Mouse (Mus musculus) heart, embryonic 11.5 days (tissue): ENCODE results near the gene Sigirr. TPM values are rescaled to one million over a fixed set of nuclear protein-coding genes. Genes with fewer than 3 reads are reported as not detected.

ENCODE experiments used
- ATAC-seq: fragments of 200-750 bp; cut with Nextera tagmentation; replicated peaks from 2 replicates; pipeline ENCODE4 v1.8.0; 2017; ENCODE audit warnings: moderate library complexity; ENCODE audit not compliant: insufficient number of reproducible peaks, low FRiP score, low TSS enrichment
- H3K27ac ChIP-seq: fragments of 300-500 bp; sonication (generic); 2 replicates; pipeline ENCODE4 v1.5.1; 2014; ENCODE audit warnings: mild to moderate bottlenecking, low read depth, low read length
- H3K27me3 ChIP-seq: fragments of 300-500 bp; sonication (generic); 2 replicates; pipeline ENCODE4 v1.6.1; 2014; ENCODE audit warnings: mild to moderate bottlenecking, low read length, mixed read lengths; ENCODE audit not compliant: control insufficient read depth, insufficient read depth
- H3K36me3 ChIP-seq: fragments of 300-500 bp; sonication (generic); 2 replicates; pipeline ENCODE4 v1.6.1; 2014; ENCODE audit warnings: mild to moderate bottlenecking, low read length, moderate library complexity, mixed read lengths; ENCODE audit not compliant: control insufficient read depth, insufficient read depth
- H3K4me1 ChIP-seq: fragments of 300-500 bp; sonication (generic); 2 replicates; pipeline ENCODE4 v1.6.1; 2014; ENCODE audit warnings: low read length; ENCODE audit not compliant: control insufficient read depth, insufficient read depth
- H3K4me2 ChIP-seq: fragments of 300-500 bp; sonication (generic); 2 replicates; pipeline ENCODE4 v1.6.1; 2014; ENCODE audit warnings: mild to moderate bottlenecking, moderate library complexity
- H3K4me3 ChIP-seq: fragments of 300-500 bp; sonication (generic); 2 replicates; pipeline ENCODE4 v1.5.1; 2014; ENCODE audit warnings: low read depth, low read length
- H3K9ac ChIP-seq: fragments of 300-500 bp; sonication (generic); 2 replicates; pipeline ENCODE4 v1.6.1; 2014; ENCODE audit warnings: mild to moderate bottlenecking, low read depth, low read length, moderate library complexity
- H3K9me3 ChIP-seq: fragments of 300-500 bp; sonication (generic); replicated peaks from 2 replicates; pipeline ENCODE4 v1.6.1; 2016; ENCODE audit warnings: low read length; ENCODE audit not compliant: control insufficient read depth
- WGBS: fragments of 180-500 bp; shearing (Covaris S2); extraction: QIAGEN DNeasy Blood & Tissue Kit; methylation state at CpG from one replicate; pipeline ENCODE4 v1.1.7; 2014; ENCODE audit not compliant: insufficient replicate concordance; 5-methylcytosine and 5-hydroxymethylcytosine counted together
- polyA plus RNA-seq: library from polyadenylated mRNA; unstranded; fragments of >200 nt; fragmentation: Nextera tagmentation; extraction: Ambion mirVana; gene quantifications from 2 replicates; pipeline ENCODE4 v1.2.1, GENCODE M21; 2014

The Sigirr gene
- polyA plus RNA-seq, 1 experiment from 2014 or later: 2.3 TPM

DNA sequence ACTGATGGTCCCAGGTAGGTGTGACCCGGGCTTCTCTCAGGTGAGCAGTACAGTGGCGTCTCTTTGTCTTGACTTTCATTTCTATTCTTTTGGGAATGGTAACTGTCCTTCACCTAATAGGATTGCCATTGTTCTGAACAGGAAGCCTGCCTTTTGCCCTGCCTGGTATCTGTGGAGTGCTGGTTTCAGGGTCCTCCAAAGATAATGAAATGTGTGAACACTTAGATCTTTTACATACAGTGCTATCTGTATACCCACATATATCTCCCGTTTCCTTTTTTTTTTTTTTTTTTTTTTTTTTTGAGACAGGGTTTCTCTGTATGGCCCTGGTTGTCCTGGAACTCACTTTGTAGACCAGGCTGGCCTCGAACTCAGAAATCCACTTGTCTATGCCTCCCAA is 41.0 kb upstream of the Sigirr start:
- Histone ChIP-seq H3K27me3 (no peaks in the 10 kb centered on the region), H3K9ac (no peak overlapping the region), H3K9me3 (no peaks in the 10 kb centered on the region), H3K4me3 (no peak overlapping the region), H3K36me3 (peaks cover 12% of the 10 kb centered on the region), H3K27ac (no peak overlapping the region), H3K4me1 (no peaks in the 10 kb centered on the region; the same call in 1 of the 2 replicates), H3K4me2 (no peak overlapping the region)
- ATAC-seq: no peak
- 77% methylated on average over 4 of the region's 4 CpGs for WGBS

GRCm38 (mm10) chr7:141131904-141132755 is 31.8 kb upstream of the Sigirr start:
- Histone ChIP-seq H3K36me3 (peaks cover 11% of the 10 kb centered on the region), H3K4me2 (peak overlapping the region; percentile 93), H3K27ac (peak overlapping the region; percentile 83), H3K27me3 (no peaks in the 10 kb centered on the region), H3K9me3 (no peaks in the 10 kb centered on the region), H3K9ac (peak overlapping the region; percentile 92), H3K4me1 (peaks cover 6% of the 10 kb centered on the region), H3K4me3 (peak overlapping the region; percentile 89)
- ATAC-seq: peak; percentile 61
- 53% methylated on average over 12 of the region's 12 CpGs for WGBS

- ATAC-seq: peak; percentile 98
- Histone ChIP-seq H3K9ac (peak overlapping the region; percentile 92), H3K27me3 (no peaks in the 10 kb centered on the region), H3K9me3 (no peaks in the 10 kb centered on the region), H3K4me3 (peak overlapping the region; percentile 89), H3K4me2 (peak overlapping the region; percentile 93), H3K36me3 (peaks cover 5% of the 10 kb centered on the region), H3K4me1 (peaks cover 6% of the 10 kb centered on the region), H3K27ac (peak overlapping the region; percentile 83)
- WGBS: under 1% methylated on average over 59 of the region's 59 CpGs
Observed at GRCm38 (mm10) chr7:141131024-141131820, 30.9 kb upstream of the Sigirr start.

- Histone ChIP-seq H3K9ac (peak overlapping the region; percentile 79), H3K4me1 (no peaks in the 10 kb centered on the region), H3K9me3 (no peaks in the 10 kb centered on the region), H3K36me3 (no peaks in the 10 kb centered on the region), H3K27ac (peak overlapping the region; percentile 93), H3K27me3 (no peaks in the 10 kb centered on the region), H3K4me2 (peak overlapping the region; percentile 73), H3K4me3 (peak overlapping the region; percentile 60)
- 1% methylated on average over 15 of the region's 15 CpGs for WGBS
- ATAC-seq: peak; percentile 0; the same call in 1 of the 2 replicates
Observed at GRCm38 (mm10) chr7:141123517-141123856, 23.1 kb upstream of the Sigirr start.

DNA sequence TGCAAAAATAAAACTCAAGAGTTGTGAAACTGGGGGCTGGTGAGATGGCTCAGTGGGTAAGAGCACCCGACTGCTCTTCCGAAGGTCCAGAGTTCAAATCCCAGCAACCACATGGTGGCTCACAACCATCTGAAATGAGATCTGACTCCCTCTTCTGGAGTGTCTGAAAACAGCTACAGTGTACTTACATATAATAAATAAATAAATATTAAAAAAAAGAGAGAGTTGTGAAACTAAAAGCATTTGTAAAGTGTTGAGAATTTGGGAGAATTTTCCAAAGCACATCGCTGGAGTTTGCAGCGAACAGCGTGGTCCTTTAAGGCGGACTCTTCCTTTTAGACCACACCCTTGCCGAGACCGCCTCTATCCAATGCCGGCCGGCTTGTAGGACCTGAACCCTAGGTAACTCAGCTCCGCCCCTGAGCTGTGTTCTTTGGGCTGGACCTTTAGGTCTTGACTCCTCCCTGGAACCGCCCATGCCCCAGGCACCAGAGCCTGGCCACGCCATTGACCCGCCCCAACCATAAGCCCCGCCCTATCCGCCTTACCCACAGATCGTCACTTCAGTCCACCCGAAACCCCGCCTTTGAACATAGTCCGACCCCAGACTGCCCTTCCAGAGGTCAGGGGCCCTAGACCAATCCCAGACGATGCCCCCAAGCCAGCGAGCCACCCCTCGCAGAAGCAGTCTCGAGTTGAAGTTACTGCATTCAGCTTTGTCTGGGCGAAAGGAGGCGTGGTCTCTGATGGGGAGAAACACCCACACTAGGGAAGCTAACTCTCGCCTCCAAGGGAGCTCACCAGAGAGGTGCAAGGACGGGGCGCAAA is 22.5 kb upstream of the Sigirr start:
- no peaks in the 10 kb centered on the region for H3K36me3 ChIP-seq
- peak overlapping the region; percentile 60 for H3K4me3 ChIP-seq
- H3K27me3 ChIP-seq: peaks cover 3% of the 10 kb centered on the region; the same call in 1 of the 2 replicates
- peak; percentile 99 for ATAC-seq
- peak overlapping the region; percentile 93 for H3K27ac ChIP-seq
- H3K9ac ChIP-seq: peak overlapping the region; percentile 79
- peak overlapping the region; percentile 73 for H3K4me2 ChIP-seq
- no peaks in the 10 kb centered on the region for H3K4me1 ChIP-seq
- no peaks in the 10 kb centered on the region for H3K9me3 ChIP-seq
- WGBS: 2% methylated on average over 29 of the region's 29 CpGs

GRCm38 (mm10) chr7:141122245-141122644 is 21.9 kb upstream of the Sigirr start, which contains the start of gene Ptdss2:
TSS of gene Ptdss2 (plus strand) at chr7:141122382.
- Histone ChIP-seq H3K4me1 (no peaks in the 10 kb centered on the region), H3K27ac (peak within 1 kb of the TSS; percentile 93)
- 37% methylated on average over 14 of the region's 14 CpGs for WGBS

DNA sequence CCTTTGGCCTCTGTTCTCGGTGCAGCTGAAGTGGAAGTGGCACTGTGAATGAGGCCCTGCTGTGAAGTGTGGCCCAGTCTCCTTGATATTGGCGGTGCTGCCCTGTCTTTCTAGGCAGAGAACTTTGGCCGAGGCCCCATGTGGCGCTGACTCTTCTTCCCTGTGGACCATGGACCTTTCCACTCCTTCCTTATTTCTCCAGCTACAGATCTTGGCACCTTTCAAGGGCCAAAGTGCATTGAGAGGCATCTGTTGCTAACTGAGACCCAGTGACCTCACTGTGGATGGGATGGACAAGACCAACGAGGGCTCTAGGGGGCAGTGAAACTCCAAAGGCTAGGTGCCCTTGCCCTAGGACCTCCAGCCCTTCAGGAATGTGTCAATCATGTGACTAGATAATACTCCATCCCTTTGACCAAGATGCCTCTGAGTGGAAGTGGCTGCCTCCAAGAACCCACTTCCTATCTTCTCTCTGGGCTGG is 20.7 kb upstream of the Sigirr start:
- Histone ChIP-seq H3K4me1 (no peaks in the 10 kb centered on the region), H3K27ac (no peak overlapping the region), H3K9me3 (no peaks in the 10 kb centered on the region), H3K27me3 (peaks cover 20% of the 10 kb centered on the region), H3K36me3 (no peaks in the 10 kb centered on the region), H3K4me3 (no peak overlapping the region), H3K4me2 (no peak overlapping the region), H3K9ac (no peak overlapping the region)
- 76% methylated on average over 5 of the region's 5 CpGs for WGBS
- ATAC-seq: no peak

More at GRCm38 (mm10) chr7:141122245-141122644, 21.9 kb upstream of the Sigirr start, which contains the start of gene Ptdss2:
- H3K27me3 ChIP-seq: peaks cover 9% of the 10 kb centered on the region
- peak within 1 kb of the TSS; percentile 73 for H3K4me2 ChIP-seq
- peak within 1 kb of the TSS; percentile 60 for H3K4me3 ChIP-seq
- H3K36me3 ChIP-seq: no peaks in the 10 kb centered on the region
- H3K9ac ChIP-seq: peak within 1 kb of the TSS; percentile 79
- ATAC-seq: no peak
- H3K9me3 ChIP-seq: no peaks in the 10 kb centered on the region

DNA sequence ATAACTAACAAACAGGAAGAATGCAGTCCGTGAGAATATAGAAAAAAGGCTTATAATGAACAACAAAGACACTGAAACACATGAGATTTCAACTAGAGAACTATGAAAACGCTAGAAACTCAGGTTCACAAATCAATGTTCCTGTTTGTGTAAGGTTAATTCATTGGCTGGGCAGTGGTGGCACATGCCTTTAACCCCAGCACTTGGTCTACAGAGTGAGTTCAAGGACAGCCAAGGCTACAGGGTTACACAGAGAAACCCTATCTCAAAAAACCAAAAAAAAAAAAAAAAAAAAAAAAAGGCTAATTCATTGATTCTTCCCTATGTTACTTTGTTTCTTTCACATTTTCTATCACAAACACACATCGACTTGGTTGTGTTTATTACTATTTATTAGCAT is 20.2 kb upstream of the Sigirr start:
- Histone ChIP-seq H3K36me3 (no peaks in the 10 kb centered on the region), H3K9me3 (no peaks in the 10 kb centered on the region), H3K4me3 (no peak overlapping the region), H3K4me1 (no peaks in the 10 kb centered on the region), H3K27ac (no peak overlapping the region), H3K9ac (no peak overlapping the region), H3K4me2 (no peak overlapping the region), H3K27me3 (peaks cover 20% of the 10 kb centered on the region)
- no peak for ATAC-seq
- 82% methylated on average over 3 of the region's 3 CpGs for WGBS
